Mouse (Mus musculus) G1E (cell line): ENCODE measurements around the gene Insl5.

Source experiments
- CTCF ChIP-seq: IDR thresholded peaks from 2 replicates; pipeline ENCODE4 v1.5.1; 2012; ENCODE audit warnings: low read depth, low read length, inconsistent platforms, mixed read lengths
- GATA1 ChIP-seq: IDR thresholded peaks from 2 replicates; pipeline ENCODE4 v1.6.1; 2012; ENCODE audit warnings: borderline replicate concordance, low read length, inconsistent platforms, mixed read lengths
- GATA2 ChIP-seq: IDR thresholded peaks from 2 replicates; pipeline ENCODE4 v1.6.1; 2012; ENCODE audit warnings: low read depth, low read length, inconsistent platforms, borderline replicate concordance
- POLR2AphosphoS5 ChIP-seq: IDR thresholded peaks from 2 replicates; pipeline ENCODE4 v1.6.1; 2012; ENCODE audit warnings: low read depth, low read length, inconsistent platforms; ENCODE audit not compliant: insufficient replicate concordance
- TAL1 ChIP-seq: conservative IDR thresholded peaks from 2 replicates; pipeline ENCODE4 v1.6.1; 2012; ENCODE audit warnings: low read depth, low read length, inconsistent platforms, mixed read lengths

DNA sequence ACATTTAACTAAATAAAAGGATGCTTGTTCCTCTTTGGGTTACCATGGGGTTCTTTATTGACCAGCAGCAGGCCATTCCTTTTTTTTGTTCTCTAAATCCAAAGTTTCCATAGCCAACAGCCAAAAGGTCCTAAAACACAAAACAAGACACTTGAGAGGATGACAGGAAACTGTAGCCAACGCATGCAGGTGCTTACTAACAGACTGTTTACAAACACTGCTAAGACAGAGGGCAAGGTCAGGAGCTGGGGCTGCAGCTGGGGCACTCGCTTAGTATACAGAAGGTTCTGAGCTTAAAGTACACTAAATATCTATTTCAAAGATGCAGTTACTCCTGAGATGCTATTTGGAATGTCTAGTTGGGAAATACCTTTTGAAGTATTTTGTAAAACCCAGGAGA is 37.8 kb upstream of the Insl5 start:
- TF ChIP-seq TAL1 (no peak), CTCF (no peak), GATA1 (no peak), POLR2AphosphoS5 (no peak), GATA2 (no peak)
